Mouse (Mus musculus): ENCODE results near the gene Kcns3.
A peak's percentile ranks its signal among the peaks of the same experiment; 100 is the strongest.

The Kcns3 gene

GRCm38 (mm10) chr12:11151015-11151414 is at the start of gene Kcns3:
TSS of gene Kcns3 (minus strand) at chr12:11151056.
- no peak for DNase-seq (ENCODE audit: low spot score)

GRCm38 (mm10) chr12:11198551-11198950 is 47.7 kb upstream of the Kcns3 start:
- no peak for DNase-seq (ENCODE audit: low spot score)

GRCm38 (mm10) chr12:11198026-11198425 is 47.2 kb upstream of the Kcns3 start:
- DNase-seq (ENCODE audit: low spot score), result no peak

- no peak for DNase-seq (ENCODE audit: low spot score)
Measured at GRCm38 (mm10) chr12:11196830-11197229, 46.0 kb upstream of the Kcns3 start.

DNA sequence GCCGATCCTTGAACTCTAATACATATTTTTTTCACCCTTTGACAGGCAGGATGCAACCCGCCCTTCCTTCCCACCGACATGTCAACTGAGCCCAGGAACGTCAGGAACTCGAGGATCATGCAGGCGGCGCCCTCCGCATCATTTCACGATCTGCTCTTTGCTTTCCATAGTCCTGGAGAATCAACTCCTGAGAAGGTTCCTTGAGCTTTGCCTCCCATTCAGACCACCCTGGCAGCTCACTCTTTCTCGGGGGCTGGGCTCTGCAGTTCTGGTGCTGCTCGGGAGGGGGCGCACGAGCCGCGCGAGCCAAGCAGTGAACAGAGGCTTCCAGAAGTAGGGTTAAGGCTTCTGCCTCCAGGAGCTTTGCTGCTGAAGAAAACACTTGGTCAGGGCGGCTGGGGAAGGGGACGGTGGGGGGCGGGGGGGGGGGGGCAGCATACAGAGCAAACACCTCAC is 45.3 kb upstream of the Kcns3 start:
- peak; percentile 70 for DNase-seq (ENCODE audit: low spot score)

- DNase-seq (ENCODE audit: low spot score), result no peak
Measured at GRCm38 (mm10) chr12:11195031-11195430, 44.2 kb upstream of the Kcns3 start.

DNA sequence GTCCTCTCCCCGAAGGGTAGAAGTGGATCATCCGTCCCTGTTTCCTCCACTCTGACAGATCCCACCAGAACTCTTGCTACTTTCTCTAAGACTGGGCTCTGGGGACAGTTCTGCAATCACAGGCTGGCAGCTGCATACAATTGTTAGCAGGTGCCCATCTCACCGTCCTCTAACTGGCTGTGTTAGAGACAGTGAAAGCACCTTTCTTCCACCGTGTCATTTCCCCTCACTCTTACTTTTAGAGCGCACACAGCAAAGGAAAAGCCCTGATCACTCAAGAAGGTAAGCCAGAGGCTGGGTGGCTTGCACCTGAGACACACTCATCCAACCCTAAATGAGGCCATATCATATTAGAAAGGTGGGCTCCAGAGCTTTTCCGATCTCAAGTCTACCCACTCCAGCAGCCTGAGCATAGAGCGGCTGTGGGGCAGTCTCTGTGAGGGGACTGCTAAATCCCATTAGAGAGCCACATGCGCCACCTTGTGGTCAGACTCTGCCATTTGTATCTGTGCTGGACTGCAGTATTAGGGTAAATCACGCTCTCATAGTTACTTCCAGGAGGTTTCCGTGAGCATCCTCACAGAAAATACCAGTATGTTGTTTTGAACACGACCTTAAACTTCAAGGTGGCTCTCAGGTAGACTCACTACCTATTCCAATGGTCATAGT is 27.8 kb upstream of the Kcns3 start:
- peak; percentile 78 for DNase-seq (ENCODE audit: low spot score)

DNA sequence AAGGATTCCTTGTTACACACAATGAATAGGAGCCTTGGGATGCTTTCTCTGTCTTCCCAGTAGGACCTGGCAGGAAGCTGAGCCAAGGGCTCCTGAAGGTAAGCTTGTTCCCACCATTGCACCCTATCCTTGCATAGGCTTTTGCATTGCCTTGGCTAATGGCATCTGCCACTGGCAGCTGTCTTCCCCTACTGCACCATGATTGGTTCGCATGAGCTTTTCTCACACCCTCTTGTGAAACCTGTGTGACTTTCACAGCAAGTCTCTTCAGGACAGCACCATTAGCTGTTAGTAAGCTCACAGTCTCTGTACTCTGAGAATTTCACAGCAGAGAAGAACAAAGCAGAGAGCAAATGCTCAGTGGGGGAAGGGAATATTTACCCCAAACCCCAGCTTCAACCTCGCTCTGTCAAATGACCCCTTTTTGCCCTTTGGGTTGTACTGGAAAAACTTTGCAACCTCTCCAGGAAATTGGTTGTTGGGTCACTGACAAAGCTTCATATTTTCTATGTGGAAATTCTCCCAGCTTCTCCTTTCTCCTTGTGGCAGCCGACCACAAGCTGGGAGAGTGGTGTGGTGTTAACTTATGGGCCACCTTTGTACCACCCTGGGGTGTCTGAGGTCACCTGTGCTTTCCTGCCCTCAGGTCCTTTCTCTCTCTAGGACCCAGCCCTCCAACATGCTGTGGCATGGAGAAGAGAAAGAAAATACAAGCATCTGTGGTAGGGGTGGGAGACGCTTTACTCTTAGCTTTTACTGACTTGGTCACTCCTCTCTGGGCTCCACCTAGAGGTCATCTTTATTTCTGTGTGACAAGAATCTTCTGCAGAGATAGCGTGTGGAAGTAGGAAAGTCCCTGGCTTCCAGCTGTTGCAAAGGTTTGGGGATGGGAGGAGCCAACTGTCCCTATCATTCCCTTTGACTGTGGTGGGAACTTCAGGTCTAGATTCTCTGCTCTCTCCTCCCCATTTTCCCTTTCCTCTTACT is 26.8 kb upstream of the Kcns3 start:
- DNase-seq (ENCODE audit: low spot score), result no peak

DNA sequence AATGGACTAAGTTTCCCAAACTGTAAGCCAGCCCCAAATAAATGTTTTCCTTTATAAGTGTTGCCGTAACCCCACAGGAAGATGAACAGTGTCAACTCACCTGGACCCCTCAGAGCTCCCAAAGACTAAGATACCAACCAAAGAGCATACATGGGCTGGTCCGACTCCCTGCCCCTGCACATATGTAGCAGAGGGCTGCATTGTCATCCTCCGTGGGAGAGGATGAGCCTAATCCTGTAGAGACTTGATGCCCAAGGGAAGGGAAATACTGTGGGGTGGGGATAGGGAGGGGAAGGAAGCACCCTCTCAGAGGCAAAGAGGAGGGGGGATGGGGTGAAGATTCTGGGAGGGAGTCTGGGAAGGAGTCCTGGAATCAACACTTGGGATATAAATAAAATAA is 7.8 kb upstream of the Kcns3 start:
- DNase-seq (ENCODE audit: low spot score), result no peak

DNA sequence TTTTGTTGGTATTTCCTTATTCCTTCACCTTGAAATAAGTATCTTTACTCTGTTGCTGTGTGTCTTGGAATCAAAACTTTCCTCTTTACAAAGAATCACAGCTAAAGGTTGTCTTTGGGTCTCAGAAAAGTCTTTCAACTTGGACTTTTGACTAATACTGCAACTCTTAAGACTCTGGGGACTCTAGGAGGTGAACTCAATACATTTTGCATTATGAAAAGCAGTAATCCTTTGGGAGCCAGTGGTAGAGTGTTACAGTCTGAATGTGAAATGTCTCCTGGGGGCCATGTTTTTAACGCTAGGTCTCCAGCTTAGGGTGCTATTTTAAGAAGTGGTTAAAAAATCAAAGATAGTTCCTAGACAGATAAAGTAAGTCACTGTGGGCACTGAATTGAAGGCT is 4.3 kb upstream of the Kcns3 start:
- DNase-seq (ENCODE audit: low spot score), result no peak

GRCm38 (mm10) chr12:11153587-11153986 is 2.7 kb upstream of the Kcns3 start:
- no peak for DNase-seq (ENCODE audit: low spot score)

DNA sequence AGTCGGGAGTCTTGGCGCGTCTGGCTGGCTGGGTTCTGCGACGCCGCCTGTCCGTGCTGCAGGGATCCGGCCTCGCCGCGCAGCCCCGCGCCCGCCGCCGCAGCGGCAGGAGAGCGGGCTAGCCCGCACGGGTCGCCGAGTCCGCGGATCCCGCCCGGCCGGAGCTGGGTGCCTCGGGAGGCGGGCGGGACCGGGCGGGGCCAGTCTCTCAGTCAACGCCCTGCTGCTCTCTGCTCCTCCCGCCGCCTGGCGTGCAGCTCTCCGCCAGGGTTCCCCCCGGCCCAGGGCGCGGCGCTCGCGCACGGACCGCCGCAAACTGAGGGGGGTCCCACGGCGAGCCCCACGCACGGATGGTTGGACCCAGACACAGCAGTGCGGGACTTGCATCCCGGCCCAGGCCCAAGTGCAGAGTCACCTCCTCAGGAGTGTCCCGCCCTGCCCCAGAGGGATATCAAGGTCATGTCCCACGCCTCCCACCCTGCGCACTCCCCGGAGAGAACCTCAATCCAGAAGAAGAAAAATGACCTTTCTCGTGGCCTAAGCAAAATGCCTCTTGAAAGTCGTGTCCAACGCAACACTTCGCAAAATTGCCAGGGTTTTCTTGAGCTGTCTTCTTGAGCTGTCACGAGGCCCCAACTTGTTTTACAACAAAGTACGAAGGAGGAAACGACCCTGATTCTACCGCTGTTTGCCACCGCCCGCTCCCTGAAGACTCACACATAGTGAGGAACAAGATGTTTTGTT is 492 bp downstream of the Kcns3 start:
- peak; percentile 26 for DNase-seq (ENCODE audit: low spot score)

GRCm38 (mm10) chr12:11149421-11150191 is 1.2 kb downstream of the Kcns3 start:
- DNase-seq (ENCODE audit: low spot score), result peak; percentile 39

DNA sequence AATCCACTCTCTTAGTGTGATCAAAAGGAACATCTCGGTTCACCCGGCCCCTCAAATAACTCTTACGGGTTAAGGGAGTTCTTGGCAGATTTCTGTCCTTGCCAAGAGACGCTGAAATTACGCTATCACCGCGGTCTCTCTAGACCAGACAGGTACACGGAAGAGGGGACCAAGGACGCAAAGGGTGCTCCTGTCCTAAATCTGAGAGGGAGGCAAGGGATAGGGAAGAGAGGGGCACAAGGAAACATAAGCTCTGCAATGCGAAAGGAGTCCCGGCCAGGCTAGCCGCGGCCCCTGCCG is 1.8 kb downstream of the Kcns3 start:
- DNase-seq (ENCODE audit: low spot score), result no peak

DNA sequence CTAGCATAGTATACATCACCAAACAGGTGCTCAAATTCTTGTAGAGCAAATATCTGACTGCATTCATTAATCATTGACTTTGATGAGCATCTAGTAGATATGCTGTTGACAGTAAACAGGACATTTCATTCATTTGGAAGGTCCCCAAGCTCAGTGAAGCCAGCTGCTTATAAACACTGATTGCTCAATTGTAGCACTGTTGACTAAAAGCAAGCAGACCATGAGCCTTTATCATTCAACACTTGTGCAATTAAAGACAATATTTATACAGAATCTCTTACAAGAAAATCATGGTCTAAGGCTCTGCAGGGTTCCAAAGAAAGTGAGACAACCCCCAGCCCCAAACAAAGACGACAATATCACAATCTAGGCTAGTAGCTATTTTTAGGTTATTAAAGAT is 6.0 kb downstream of the Kcns3 start:
- no peak for DNase-seq (ENCODE audit: low spot score)

DNA sequence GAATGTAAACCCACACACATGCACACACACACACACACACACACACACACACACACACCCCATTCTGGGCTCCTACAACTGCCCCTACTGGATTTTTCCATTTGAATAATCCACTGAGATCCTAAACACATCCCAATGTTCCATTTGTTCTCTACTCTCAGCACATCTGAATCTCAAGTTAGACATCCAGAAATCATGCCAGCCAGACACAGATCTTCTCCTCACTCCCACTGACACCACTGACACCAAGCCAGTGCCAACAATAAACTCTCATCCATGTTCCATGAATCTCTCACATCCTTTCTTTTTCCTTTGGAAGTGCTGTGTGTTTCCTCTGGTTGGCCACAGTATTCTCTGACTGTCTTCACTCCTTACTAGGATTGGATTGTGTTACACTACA is 18.4 kb downstream of the Kcns3 start:
- DNase-seq (ENCODE audit: low spot score), result no peak

DNA sequence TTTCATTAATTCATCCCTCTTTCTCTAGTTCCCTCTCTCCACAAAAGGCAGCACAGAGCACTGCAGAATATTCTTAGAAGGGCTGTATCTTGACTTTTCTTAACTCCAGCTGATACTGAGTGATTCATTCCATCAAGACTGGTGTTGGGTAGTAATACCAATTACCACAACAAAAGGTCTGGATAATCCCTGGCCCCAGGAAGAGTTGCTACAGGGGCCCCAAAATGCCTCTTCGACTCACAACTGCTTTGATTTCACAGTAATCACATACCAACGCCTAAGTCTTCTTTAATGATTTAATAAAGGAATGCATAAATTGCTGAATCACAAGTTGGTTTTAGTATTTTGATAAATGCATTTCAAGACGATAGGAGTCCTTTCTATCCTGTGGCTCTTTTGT is 21.7 kb downstream of the Kcns3 start:
- no peak for DNase-seq (ENCODE audit: low spot score)

- no peak for DNase-seq (ENCODE audit: low spot score)
Measured at GRCm38 (mm10) chr12:11126186-11126759, 24.6 kb downstream of the Kcns3 start.

DNA sequence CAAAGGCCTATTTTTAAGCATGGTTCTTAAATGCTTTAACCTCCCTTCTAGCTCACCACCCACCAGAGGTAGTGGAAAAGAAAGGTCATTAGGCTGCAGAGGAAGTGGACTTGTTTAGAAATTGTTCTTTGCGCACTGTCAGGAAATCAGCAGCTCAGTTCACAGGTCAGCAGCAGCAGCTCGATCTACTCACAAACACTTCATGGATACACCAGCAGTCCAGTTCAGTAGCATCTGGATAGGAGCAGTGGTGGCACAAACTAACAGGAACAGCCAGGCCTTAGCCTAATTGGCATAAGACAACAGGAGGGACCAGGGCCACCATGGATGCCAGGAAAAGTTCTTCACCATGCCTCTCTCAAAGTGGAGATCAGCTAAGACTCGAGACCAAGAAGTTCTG is 49.3 kb downstream of the Kcns3 start:
- no peak for DNase-seq (ENCODE audit: low spot score)

DNA sequence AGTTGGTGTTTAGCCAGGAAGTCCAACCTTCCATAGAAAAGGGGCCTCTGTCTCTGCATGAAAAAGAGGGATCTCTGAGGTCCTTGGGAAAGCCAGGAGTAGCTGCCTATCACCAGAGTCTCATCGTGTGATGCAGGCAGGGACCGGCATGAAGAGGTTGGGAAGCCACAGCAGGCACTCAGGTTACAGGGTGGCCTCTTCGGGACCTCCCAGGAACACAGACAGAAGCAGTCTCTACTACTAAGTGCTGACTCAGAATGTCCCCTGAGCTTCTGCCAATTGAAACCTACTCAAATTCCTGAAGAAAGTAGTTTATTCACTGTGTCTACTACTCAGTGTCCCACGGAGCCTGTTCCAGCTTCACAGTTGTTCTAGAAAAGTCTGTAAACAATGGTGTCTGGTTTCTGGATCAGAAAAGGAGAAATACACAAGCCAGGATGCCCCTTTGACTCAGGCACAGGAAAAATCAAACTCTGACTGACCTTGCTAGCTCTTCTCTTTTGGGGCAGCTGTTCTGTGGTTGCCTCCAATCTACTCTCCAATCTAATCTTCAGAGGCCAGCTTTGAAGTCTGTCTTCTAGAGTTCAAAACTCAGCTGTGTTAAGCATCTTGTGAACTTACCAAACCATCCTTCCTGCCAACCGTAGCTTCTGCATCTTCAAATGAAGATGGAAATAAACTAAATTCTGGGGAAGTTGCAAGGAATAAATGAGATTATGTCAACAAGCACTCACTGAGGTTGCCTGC is 62.1 kb downstream of the Kcns3 start:
- peak; percentile 6 for DNase-seq (ENCODE audit: low spot score)

DNA sequence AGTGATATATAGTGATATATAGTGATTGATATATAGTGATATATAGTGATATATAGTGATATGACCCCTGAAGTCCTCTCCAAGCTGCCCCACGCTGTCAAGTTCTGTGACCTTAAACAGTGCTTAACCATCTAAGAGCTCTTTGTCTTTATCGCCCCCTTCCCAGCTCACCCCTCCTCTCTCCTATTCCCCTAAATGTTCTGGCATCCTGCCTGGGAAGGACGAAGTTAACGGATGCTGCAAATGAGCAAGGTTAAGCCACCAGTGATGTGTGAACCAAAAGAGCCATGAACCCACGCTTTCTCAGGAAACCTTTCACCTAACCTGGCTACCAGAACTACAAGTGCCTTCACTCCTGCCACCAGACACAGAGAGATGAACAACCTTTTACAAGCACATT is 64.0 kb downstream of the Kcns3 start:
- no peak for DNase-seq (ENCODE audit: low spot score)
